Mouse (Mus musculus): ENCODE data around the gene Abl2.

DNA sequence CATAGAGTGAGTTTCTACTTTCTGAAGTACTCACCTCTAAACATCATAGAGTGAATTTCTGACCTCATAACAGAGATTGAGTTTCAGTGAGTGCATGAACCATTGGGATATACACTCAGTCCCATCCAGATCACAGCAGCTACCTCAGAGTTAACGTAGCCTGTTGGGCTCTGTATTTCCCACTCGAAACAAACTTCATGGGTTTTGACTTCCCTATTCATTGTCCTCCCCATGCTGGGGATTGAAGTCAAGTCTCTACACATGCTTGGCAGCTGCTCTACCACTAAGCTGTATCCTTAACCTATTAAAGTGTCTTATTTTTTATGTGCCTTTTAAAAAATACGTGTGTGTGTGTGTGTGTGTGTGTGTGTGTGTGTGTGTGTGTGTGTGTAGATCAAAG lies 26.9 kb downstream of the Abl2 start:
- TF ChIP-seq CTCF (IDR thresholded peaks at IDR 0.05; ENCODE audit: low read depth) (no peak), EP300 (IDR thresholded peaks at IDR 0.05; ENCODE audit: low read depth) (no peak)

Measured in liver, embryonic 14.5 days (tissue).